Mouse (Mus musculus) olfactory bulb, adult 2 months (tissue): ENCODE data around the gene Camta1.

Experiments
- CTCF ChIP-seq: fragments of 200-500 bp; IDR thresholded peaks from 2 replicates; pipeline ENCODE4 v1.5.1; 2012; ENCODE audit warnings: low read depth, mild to moderate bottlenecking, low read length, moderate library complexity; ENCODE audit not compliant: insufficient read depth
- POLR2A ChIP-seq: fragments of 200-500 bp; IDR thresholded peaks from 2 replicates; pipeline ENCODE4 v1.6.1; 2012; ENCODE audit warnings: mild to moderate bottlenecking, low read depth, low read length, moderate library complexity; ENCODE audit not compliant: insufficient read depth

DNA sequence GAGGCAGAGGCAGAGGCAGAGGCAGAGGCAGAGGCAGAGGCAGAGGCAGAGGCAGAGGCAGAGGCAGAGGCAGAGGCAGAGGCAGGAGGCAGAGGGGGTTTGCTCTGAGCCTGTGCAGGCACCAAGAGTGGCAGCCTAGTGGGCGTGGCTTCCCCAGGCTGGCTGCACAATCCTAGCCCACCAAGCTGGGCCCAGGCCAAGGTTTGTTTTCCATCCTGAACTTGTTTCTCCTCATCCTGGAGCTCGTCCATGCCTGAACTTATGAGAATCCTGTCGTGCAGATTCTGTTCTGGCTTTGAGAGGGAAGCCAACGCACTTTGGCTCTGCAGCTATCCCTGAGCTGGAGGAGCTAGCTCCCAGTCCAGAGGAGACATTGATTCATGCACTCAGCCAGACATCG lies 123.4 kb downstream of the Camta1 start:
- no peak for TF ChIP-seq POLR2A
- no peak for TF ChIP-seq CTCF
